Mouse (Mus musculus) liver, adult 2 months (tissue): ENCODE results near the gene Sap30bp. TPM values are rescaled to one million over a fixed set of nuclear protein-coding genes. Genes with fewer than 3 reads are reported as not detected.

Experiments used
- DNase-seq: peaks from one replicate; pipeline ENCODE4 v3.0.0-alpha.2; 2011; ENCODE audit warnings: low read depth, low spot score; ENCODE audit errors: extremely low read depth
- H3K27ac ChIP-seq: fragments of 200-500 bp; replicated peaks from 2 replicates; pipeline ENCODE4 v1.5.1; 2012; ENCODE audit warnings: low read depth, mild to moderate bottlenecking, control low read depth, inconsistent platforms, low read length; ENCODE audit not compliant: insufficient read depth
- H3K27me3 ChIP-seq: fragments of 200-500 bp; 2 replicates; pipeline ENCODE4 v1.6.1; 2012; ENCODE audit warnings: mild to moderate bottlenecking, moderate library complexity, low read length, inconsistent platforms; ENCODE audit not compliant: control insufficient read depth, insufficient read depth
- H3K36me3 ChIP-seq: fragments of 200-500 bp; 2 replicates; pipeline ENCODE4 v1.6.1; 2012; ENCODE audit warnings: low read length, inconsistent platforms; ENCODE audit not compliant: control insufficient read depth, insufficient read depth
- H3K4me1 ChIP-seq: fragments of 200-500 bp; 2 replicates; pipeline ENCODE4 v1.6.1; 2011; ENCODE audit warnings: low read length; ENCODE audit not compliant: control insufficient read depth, insufficient read depth
- H3K4me3 ChIP-seq: fragments of 200-500 bp; 2 replicates; pipeline ENCODE4 v1.5.1; 2011; ENCODE audit warnings: low read depth, mild to moderate bottlenecking, control low read depth, low read length, moderate library complexity; ENCODE audit not compliant: insufficient read depth
- H3K79me2 ChIP-seq: fragments of 200-500 bp; 2 replicates; pipeline ENCODE4 v1.6.1; 2012; ENCODE audit warnings: inconsistent platforms, mild to moderate bottlenecking, low read length, moderate library complexity; ENCODE audit not compliant: control insufficient read depth, insufficient read depth
- H3K9ac ChIP-seq: fragments of 200-500 bp; 2 replicates; pipeline ENCODE4 v1.6.1; 2012; ENCODE audit warnings: low read depth, mild to moderate bottlenecking, control low read depth, inconsistent platforms, low read length
- CTCF ChIP-seq: fragments of 200-500 bp; IDR thresholded peaks from 2 replicates; pipeline ENCODE4 v1.5.1; 2011; ENCODE audit warnings: low read depth, low read length, control low read depth
- POLR2A ChIP-seq: fragments of 200-500 bp; IDR thresholded peaks from 2 replicates; pipeline ENCODE4 v1.6.1; 2011; ENCODE audit warnings: low read length, control low read depth; ENCODE audit not compliant: insufficient read depth; ENCODE audit errors: extremely low read depth
- WGBS: fragments of 180-500 bp; shearing (Covaris S2); methylation state at CpG from one replicate; pipeline ENCODE4 v1.1.7; 2018; 5-methylcytosine and 5-hydroxymethylcytosine counted together
- polyA plus RNA-seq: library from polyadenylated mRNA; depleted of rRNA; stranded (reverse); fragments of >200 nt; gene quantifications from 2 replicates; pipeline ENCODE4 v1.2.3, GENCODE M21; 2012
- total RNA-seq: library from RNA; depleted of rRNA; stranded (reverse); fragments of >200 nt; gene quantifications from 2 replicates; pipeline ENCODE4 v1.2.3, GENCODE M21; 2014

Gene Sap30bp
- total and polyA plus RNA-seq, 2 experiments: 12.7 to 16.0 TPM

DNA sequence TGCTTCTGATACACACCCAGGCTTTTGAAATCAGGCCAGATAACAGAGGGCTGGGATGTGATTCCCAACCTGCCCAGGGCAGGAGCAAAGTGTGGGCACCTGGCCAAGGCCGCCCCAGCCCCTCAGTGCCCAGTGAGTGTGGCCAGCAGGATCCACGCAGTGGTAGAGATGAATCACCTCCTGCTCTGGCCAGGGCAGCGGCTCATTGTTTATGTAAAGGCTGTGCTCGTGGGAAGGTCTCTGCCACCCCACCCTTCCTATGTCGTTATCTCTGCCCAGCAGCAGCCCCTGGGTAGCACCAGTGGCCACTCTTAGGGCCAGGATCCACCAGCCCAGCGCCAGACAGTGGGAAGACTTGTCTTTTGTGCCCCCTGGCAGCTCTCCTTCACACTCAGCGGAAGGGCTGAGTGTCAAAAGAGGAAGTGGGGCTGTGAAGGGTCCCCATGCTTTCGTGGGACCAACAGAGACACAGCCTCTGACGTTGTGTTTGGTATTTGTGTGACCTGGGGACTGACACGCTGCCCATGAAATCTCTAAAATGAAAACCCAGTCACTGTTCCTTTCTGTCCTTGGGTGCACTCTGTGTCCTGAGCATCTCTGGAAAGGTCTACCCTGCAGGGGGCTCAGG lies 32.0 kb downstream of the Sap30bp start:
- H3K9ac ChIP-seq: no peak overlapping the region
- TF ChIP-seq POLR2A (no peak), CTCF (no peak)
- no peak for DNase-seq
- H3K27ac ChIP-seq: no peak overlapping the region
- no peak overlapping the region for H3K4me3 ChIP-seq
- peaks cover 7% of the 10 kb centered on the region; the same call in 1 of the 2 replicates for H3K36me3 ChIP-seq
- H3K27me3 ChIP-seq: no peaks in the 10 kb centered on the region
- 87% methylated on average over 10 of the region's 10 CpGs for WGBS
- no peaks in the 10 kb centered on the region for H3K4me1 ChIP-seq
- H3K79me2 ChIP-seq: no peaks in the 10 kb centered on the region

DNA sequence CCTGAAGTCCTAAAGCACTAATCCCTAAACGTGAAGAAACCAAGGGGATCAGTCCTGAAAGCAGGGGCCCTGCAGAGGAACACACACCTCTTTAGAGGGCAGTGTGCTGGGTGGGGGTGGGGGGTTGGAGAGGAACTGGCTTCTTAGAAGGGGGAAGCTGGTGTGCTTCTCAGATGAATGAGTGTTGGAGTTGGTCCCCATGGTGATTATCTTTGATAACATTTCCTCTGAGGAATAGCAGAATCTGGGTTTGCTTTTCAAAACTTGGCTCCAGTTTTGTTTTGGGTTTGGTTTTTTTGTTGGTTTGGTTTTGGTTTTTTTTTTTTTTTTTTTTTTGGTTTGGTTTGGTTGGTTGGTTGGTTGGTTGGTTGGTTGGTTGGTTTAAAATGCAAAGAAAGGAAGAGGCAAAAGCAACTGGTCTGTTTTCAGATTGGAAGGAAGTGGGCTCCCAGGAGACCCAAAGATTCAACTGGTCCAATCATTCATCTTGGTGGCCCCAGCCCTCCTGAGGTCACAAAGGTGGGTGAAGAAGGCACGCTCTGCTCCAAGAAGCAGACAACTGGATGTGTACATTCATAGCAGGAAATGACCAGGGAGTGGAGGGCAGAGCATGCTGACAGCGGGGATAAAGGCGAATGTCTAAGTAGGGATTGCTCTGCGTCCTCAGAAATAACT lies 35.8 kb downstream of the Sap30bp start:
- Histone ChIP-seq H3K36me3 (no peaks in the 10 kb centered on the region; the same call in 1 of the 2 replicates), H3K9ac (no peak overlapping the region), H3K4me3 (no peak overlapping the region), H3K4me1 (no peaks in the 10 kb centered on the region), H3K79me2 (no peaks in the 10 kb centered on the region), H3K27me3 (no peaks in the 10 kb centered on the region), H3K27ac (no peak overlapping the region)
- TF ChIP-seq CTCF (no peak), POLR2A (no peak)
- 69% methylated on average over 5 of the region's 5 CpGs for WGBS
- no peak for DNase-seq

DNA sequence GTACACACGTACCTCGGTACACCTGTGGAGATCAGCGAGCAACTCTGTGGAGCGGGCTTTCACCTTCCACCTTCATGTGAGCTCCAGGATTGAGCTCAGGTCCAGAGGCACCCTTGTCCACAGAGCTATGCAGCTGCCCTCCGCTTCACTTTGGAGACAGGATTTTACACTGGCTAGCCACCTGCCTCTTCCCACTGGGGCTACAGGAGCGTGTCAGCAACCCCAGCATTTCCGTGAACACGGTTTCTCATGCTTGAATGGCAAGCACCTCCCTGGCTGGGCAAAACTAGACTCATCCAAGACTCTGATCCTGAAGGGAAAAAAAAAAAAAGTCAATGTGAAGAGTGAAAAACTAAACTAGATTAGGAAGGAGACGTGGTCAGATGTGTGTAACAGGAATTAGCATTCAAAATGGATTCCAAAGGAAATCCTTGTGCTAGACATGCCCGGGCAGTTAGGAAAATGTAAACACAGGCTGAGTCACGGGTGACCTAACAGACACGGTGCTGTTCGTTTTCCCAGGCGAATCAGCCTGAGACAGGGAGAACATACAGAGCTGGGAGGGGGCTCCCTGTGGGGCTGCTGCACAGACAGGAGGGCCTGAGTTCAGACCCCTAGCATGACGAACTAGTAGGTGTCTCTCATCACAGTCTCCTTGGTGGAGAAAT lies 37.1 kb downstream of the Sap30bp start:
- peaks cover 5% of the 10 kb centered on the region; the same call in 1 of the 2 replicates for H3K27me3 ChIP-seq
- H3K36me3 ChIP-seq: no peaks in the 10 kb centered on the region
- WGBS: 59% methylated on average over 15 of the region's 15 CpGs
- no peak overlapping the region for H3K4me3 ChIP-seq
- no peak overlapping the region for H3K27ac ChIP-seq
- DNase-seq: no peak
- H3K9ac ChIP-seq: no peak overlapping the region
- TF ChIP-seq POLR2A (no peak), CTCF (no peak)
- no peaks in the 10 kb centered on the region for H3K4me1 ChIP-seq
- H3K79me2 ChIP-seq: no peaks in the 10 kb centered on the region

GRCm38 (mm10) chr11:115971016-115971415 lies 37.9 kb downstream of the Sap30bp start:
- Histone ChIP-seq H3K36me3 (no peaks in the 10 kb centered on the region), H3K9ac (no peak overlapping the region), H3K79me2 (no peaks in the 10 kb centered on the region), H3K4me3 (no peak overlapping the region), H3K27ac (no peak overlapping the region), H3K27me3 (peaks cover 5% of the 10 kb centered on the region; the same call in 1 of the 2 replicates), H3K4me1 (no peaks in the 10 kb centered on the region)
- 88% methylated on average over 6 of the region's 6 CpGs for WGBS
- no peak for DNase-seq
- TF ChIP-seq POLR2A (no peak), CTCF (no peak)

DNA sequence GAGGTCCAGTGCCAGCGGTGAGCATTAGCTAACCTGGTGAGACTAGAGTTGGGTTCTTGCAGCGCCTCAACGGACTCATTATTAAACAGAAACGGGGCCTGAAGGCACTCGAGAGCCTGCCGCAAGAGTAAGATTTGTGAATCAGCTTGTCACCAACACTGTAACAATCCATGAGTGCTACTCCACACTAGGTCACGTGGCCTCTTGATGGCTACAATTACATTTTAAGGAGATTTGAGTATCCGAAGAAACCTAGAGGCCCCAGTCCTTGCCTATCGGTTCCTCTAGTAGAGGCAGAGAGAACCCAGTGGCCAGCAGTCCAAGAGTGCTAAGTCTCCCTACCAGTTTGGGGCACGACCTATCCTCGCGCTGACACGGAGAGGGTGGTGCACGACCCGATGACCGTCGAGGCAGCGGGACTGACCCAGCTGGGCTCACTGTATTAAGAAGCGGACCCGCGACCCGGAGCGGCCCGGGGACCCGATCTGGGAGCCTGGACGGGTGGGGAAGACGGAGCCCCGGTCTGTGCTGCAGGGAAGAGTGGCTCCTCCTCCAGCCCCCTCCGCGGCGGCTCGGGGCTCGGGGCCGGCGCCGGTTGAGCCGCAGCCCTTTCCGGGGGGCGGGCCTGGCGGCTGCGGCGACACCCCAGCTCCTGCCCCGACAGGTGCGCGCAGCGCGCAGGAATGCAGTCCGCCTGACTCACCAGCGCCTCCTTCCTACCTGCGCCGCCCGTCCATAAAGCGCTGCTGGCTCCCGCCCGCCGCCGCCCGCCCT lies 41.4 kb downstream of the Sap30bp start, which contains the start of gene Itgb4:
TSS of gene Itgb4 (plus strand) at position 401 of the 774 bp plus-strand sequence.
- Histone ChIP-seq H3K4me1 (no peaks in the 10 kb centered on the region), H3K36me3 (no peaks in the 10 kb centered on the region), H3K79me2 (no peaks in the 10 kb centered on the region), H3K27me3 (peaks cover 5% of the 10 kb centered on the region; the same call in 1 of the 2 replicates), H3K4me3 (peak within 1 kb of the TSS; percentile 29), H3K9ac (no peak within 1 kb of the TSS), H3K27ac (no peak within 1 kb of the TSS)
- DNase-seq: no peak
- 13% methylated on average over 58 of the region's 58 CpGs for WGBS
- TF ChIP-seq POLR2A (no peak), CTCF (no peak; the same call in 1 of the 2 replicates)
